Mouse (Mus musculus): Measurements from ENCODE around the gene Senp6.

- TF ChIP-seq FLI1 (IDR thresholded peaks at IDR 0.05; ENCODE audit: low read length) (no peak), GATA1 (IDR thresholded peaks at IDR 0.05; ENCODE audit: borderline replicate concordance, low read length) (no peak)
These were observed 124.5 kb downstream of the Senp6 start for GRCm38 (mm10) chr9:80191240-80191639.
